Mouse (Mus musculus) c-Kit-negative CD71-positive TER-119-positive erythroid progenitor cells, embryonic 14.5 days (primary cell): Measurements from ENCODE around the gene Gm37240.
"Not testable (repeated sequence)": the region's sequence is repeated elsewhere in the genome, so short reads cannot be mapped to it uniquely, and the experiment has no call there.

Source experiments
- DNase-seq: peaks from one replicate; pipeline ENCODE4 v3.0.0-alpha.2; 2013; ENCODE audit warnings: low read depth, low spot score

The Gm37240 gene

DNA sequence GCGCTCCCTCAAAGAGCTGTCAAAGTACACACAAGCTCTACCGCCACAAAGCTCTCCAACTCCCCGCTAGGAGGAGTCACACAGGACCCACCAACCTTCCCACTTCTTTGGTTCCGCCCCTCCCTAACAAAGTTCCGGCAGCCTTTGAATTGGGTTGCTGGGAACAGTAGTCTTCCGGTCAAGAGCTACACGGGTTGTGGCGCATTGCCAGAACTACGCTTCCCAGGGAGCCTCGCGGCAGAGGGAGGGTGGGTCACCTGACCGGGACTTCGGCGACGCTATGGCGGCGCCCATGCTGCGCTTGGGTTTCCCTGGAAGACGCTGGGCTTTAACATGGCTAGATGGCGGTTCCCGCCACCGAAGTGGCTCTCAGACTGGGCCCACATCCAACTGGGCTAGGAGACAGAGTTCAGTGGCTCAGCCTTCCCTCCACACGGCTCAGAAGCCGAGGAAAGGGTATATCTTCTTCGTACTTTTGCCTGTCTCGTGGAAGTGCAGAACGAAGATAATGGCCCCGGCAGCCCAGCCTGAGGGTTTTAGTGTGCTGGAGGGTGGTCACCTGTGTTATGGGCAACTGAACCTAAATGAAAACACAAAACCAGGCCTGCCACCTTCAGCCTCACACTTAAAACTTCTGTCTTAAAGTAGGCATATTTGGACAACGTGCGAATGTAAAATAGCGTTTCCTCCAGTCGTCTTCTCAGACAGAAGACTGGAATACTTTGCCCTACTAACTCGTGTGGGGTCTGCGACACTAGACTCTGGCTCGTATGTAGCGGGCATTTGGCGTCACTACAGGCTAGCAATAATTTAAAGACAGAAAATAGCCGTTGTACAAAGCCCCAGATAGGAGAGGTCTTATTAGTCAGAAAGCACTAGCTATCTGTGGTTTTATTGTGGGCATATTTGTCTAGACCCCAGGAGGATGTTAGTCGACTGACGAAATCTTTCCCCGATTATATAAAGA is 313.2 kb downstream of the Gm37240 start, which contains the start of gene Gatb:
Gatb (plus strand) TSS at position 256 of the 967 bp plus-strand sequence.
- DNase-seq, result peak; percentile 92

GRCm38 (mm10) chr3:85573216-85573863 is 314.0 kb downstream of the Gm37240 start:
- no peak for DNase-seq

DNA sequence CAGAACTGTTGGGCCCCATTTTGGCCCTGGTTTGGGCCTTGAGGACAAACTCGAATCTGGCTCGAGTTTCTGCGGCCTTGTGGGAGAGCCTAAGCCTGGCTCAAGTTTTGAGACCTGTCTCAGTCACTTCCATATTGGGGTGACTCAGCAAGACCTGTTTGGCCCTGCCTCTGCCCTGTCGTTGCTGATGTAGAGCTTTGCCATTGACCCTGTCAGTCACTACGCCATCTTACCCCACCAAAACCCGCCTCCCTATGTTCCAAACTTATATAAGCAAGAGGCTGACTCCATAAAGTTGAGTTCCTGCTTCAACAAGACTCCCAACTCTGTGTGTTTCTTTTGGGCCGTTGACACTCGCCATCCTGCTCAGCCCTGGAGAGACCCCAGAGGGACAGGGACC is 314.8 kb downstream of the Gm37240 start:
- not testable (repeated sequence) for DNase-seq

DNA sequence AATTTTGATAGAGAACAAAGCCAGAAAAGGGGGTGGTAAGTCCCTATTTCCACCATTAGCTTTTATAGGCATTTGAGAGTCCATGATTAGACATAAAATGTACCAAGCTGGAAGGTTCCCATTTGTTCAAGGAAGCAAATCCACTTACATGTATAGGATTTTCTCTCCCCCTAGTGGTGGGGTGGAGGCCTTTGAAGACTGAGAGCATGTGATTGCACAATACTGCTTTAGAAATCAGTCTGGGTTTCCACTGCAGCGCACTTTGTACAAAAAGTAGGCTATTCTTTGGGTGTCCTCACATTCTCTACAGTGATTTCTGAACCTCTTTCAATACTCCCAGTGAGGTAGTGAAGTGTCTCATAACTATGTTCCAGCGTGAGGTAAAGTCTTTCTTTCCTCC is 316.0 kb downstream of the Gm37240 start:
- no peak for DNase-seq

- no peak for DNase-seq
Measured at GRCm38 (mm10) chr3:85564603-85565002, 322.7 kb downstream of the Gm37240 start.

- DNase-seq, result no peak
Measured at GRCm38 (mm10) chr3:85553731-85554277, 333.5 kb downstream of the Gm37240 start.

GRCm38 (mm10) chr3:85551352-85551751 is 336.0 kb downstream of the Gm37240 start:
- DNase-seq, result no peak

GRCm38 (mm10) chr3:85550312-85550711 is 337.0 kb downstream of the Gm37240 start:
- DNase-seq, result no peak

GRCm38 (mm10) chr3:85543652-85544051 is 343.7 kb downstream of the Gm37240 start:
- no peak for DNase-seq

DNA sequence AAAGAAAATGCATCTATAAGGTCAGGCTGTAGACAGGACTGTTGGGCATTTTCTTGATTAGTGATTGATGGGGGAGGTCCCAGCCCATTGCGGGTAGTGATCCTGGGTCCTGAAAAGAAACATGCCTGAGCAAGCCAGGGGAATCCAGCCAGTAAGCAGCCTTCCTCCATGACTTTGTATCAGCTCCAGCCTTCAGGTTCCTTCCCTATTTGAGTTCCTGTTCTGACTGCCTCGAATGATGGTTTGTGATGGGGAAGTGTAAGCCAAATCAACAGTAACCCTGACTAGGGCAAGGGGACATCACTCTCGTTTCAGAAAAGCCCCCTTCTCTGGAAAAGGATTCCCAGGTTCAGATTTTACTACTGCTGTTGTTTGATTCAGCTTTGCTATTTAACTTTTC is 344.6 kb downstream of the Gm37240 start:
- no peak for DNase-seq

GRCm38 (mm10) chr3:85535621-85536520 is 351.4 kb downstream of the Gm37240 start:
- no peak for DNase-seq

DNA sequence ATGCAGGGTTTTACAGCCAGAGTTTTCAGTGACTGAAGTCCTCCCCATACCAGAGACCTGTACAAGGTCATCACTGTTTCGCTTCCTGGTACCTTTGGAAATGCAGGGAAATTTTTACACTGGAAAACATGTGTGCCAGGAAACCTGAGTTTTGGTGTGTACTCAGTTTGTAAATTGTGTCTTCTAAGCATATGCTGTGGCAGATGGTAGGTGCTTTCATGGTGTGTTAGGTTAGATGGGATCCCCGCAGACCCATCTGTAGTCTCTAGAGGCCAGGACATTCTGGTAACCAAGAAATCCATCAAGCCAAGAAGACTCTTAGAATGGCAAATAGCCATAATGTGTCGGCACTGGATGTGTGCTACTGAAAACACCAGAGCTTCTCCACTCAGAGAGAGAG is 352.3 kb downstream of the Gm37240 start:
- DNase-seq, result no peak

DNA sequence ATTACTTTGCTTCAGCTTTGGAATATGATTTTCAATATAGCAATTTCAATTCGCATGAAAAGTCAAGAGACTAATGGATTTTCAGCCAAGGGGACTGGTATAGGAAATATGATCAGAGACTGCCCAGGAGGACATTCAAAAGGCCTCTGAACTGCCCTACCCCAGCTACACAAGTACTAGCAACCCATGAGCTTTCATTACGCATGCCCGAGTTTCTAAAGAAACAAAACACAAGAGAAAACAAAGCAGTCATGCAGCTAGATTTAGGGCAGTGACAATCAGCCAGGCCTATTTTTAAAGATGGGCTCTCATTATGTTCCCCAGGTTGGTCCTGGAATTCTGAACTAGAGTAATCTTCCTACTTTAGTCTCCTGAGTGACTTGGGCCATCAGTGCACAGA is 354.9 kb downstream of the Gm37240 start:
- DNase-seq, result no peak

- no peak for DNase-seq
Measured at GRCm38 (mm10) chr3:85530601-85531161, 356.6 kb downstream of the Gm37240 start.

DNA sequence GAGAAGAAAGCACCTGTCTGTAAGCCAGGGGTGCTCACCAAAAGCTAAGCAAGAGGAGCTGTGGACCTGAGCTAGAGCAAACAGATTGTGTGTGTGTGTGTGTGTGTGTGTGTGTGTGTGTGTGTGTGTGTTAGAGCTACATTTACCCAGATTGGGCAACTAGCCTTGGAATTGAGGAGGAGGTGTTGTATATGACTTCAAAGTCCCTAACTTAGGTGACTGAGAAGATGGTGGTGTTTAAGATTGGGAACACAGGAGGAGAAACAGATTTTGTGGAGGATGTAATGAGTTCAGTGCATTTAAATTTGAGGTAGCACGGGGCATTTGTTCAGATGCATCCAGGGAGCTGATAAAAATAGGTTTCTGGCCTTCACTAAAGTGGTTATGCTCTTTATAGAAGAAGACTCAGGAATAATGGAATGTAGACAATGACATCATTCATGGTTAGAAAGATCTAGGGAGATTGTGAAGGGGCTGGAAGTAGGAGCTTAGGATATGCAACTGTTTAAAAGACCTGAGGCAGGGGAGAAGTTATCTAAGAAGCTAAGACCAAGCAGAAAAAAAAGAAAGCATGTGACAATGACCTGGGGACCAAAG is 365.9 kb downstream of the Gm37240 start:
- no peak for DNase-seq

- no peak for DNase-seq
Measured at GRCm38 (mm10) chr3:85518668-85519067, 368.6 kb downstream of the Gm37240 start.

DNA sequence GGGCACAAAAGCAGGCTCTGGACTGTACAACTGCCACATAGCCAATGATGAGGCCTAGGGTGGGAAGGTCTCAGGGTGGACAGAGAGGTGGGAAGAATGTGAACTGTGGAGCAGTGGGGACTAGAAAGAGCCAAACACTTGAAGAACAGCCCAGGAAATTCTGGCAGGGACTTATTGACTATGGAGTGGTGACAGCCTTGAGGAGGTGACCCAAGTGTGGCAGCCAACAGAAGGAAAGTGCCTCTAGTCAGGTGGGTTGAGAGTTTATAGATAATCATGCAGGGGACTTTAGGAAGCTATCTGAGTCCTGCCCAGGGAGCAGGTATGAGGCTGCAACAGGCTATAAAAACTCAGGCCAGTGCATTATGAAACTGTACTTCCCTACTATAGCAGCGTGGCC is 369.2 kb downstream of the Gm37240 start:
- no peak for DNase-seq

DNA sequence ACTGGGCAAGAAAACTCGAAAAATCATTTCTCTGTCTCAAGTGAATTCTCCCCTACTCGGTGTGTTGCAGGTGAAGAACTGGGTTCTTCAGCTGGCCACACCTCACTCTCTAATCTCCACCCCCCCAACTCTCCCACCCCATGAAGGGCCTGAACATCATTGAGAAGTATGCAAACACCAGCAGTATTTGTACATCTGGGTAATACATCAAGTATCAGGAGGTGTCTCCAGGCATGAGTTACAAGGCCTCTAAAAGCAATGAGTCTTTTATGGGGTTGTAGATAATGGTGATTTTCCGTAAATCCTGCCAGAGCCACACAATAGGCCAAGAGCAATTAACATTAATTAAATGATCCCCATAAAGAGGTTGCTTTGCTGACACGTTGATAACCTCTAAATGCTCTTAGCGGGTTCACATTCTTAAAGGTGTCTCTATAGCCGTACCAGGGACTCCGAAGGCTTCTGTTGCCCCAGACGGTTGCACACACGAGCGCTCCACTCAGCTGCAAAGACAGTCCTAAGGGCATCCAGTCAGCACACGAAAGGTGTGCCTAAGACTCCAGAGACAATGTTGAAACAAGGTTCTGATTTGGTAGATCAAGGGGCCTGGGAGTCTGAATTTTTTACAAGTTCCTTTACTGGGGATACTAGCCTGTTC is 370.4 kb downstream of the Gm37240 start:
- DNase-seq, result no peak

- DNase-seq, result no peak
Measured at GRCm38 (mm10) chr3:85514700-85515099, 372.6 kb downstream of the Gm37240 start.

GRCm38 (mm10) chr3:85508717-85509279 is 378.5 kb downstream of the Gm37240 start:
- DNase-seq, result no peak
